Mouse (Mus musculus) frontal cortex, adult 2 months (tissue): Measurements from ENCODE around the gene Dnajb3. TPM values are rescaled to one million over a fixed set of nuclear protein-coding genes. Genes with fewer than 3 reads are reported as not detected.

Experiments used
- polyA plus RNA-seq: library from polyadenylated mRNA; depleted of rRNA; stranded (reverse); fragments of >200 nt; gene quantifications from 2 replicates; pipeline ENCODE4 v1.2.3, GENCODE M21; 2012; rRNA removed

The Dnajb3 gene
- polyA plus RNA-seq, 1 experiment, result 2.6 TPM

Other genes starting within 250 kb of the Dnajb3 start
- 17.9 and 19.4 TPM in 2 replicates for gene Usp40, start 197.2 kb downstream of the Dnajb3 start, polyA plus RNA-seq
- gene Ugt1a10, start 150.4 kb downstream of the Dnajb3 start, polyA plus RNA-seq, result not detected in 2 replicates
- gene Ugt1a9, start 135.0 kb downstream of the Dnajb3 start, polyA plus RNA-seq, result not detected in 2 replicates
- 0.04 TPM in 1 of 2 replicates, not detected in the other for gene Ugt1a8, start 118.0 kb downstream of the Dnajb3 start, polyA plus RNA-seq
- gene Ugt1a7c, start 110.7 kb downstream of the Dnajb3 start, polyA plus RNA-seq, result 0.61 and 1.2 TPM in 2 replicates
- gene Ugt1a6b, start 102.5 kb downstream of the Dnajb3 start, polyA plus RNA-seq, result 0.06 and 0.08 TPM in 2 replicates
- gene Ugt1a6a, start 71.0 kb downstream of the Dnajb3 start, polyA plus RNA-seq, result 2.2 and 2.3 TPM in 2 replicates
- gene Ugt1a5, start 39.8 kb downstream of the Dnajb3 start, polyA plus RNA-seq, result not detected in 2 replicates
- gene Ugt1a2, start 5.2 kb downstream of the Dnajb3 start, polyA plus RNA-seq, result not detected in 2 replicates
- gene Ugt1a1, start 6.2 kb upstream of the Dnajb3 start, polyA plus RNA-seq, result 0.06 TPM in 2 replicates
- gene Mroh2a, start 21.2 kb upstream of the Dnajb3 start, polyA plus RNA-seq, result 0.02 and 0.19 TPM in 2 replicates
- 56.1 and 61.2 TPM in 2 replicates for gene Hjurp, start 71.9 kb upstream of the Dnajb3 start, polyA plus RNA-seq
- gene Trpm8, start 71.9 kb upstream of the Dnajb3 start, polyA plus RNA-seq, result 0.02 TPM in 2 replicates
- 1.4 TPM in 2 replicates for gene Spp2, start 201.2 kb upstream of the Dnajb3 start, polyA plus RNA-seq